Mouse (Mus musculus) myocyte (in vitro differentiated cells): ENCODE measurements around the gene Prr14. TPM values are rescaled to one million over a fixed set of nuclear protein-coding genes. Genes with fewer than 3 reads are reported as not detected.

Experiments
- H3K27me3 ChIP-seq: one replicate; pipeline ENCODE4 v1.6.1; 2011; ENCODE audit not compliant: control insufficient read depth, insufficient read depth, insufficient read length
- H3K36me3 ChIP-seq: one replicate; pipeline ENCODE4 v1.6.1; 2011; ENCODE audit not compliant: control insufficient read depth, insufficient read depth
- H3K4me2 ChIP-seq: one replicate; pipeline ENCODE4 v1.6.1; 2011; ENCODE audit warnings: low read depth, control low read depth
- H3K4me3 ChIP-seq: one replicate; pipeline ENCODE4 v1.5.1; 2011; ENCODE audit warnings: mild to moderate bottlenecking, control low read depth, moderate library complexity
- H3K79me2 ChIP-seq: one replicate; pipeline ENCODE4 v1.6.1; 2011; ENCODE audit not compliant: control insufficient read depth, insufficient read depth
- H3ac ChIP-seq: one replicate; pipeline ENCODE4 v1.6.1; 2011; ENCODE audit not compliant: control insufficient read depth, insufficient read length
- CEBPB ChIP-seq: IDR thresholded peaks from 2 replicates; pipeline ENCODE4 v1.6.1; 2011; ENCODE audit warnings: mild to moderate bottlenecking, moderate library complexity; ENCODE audit not compliant: poor library complexity, insufficient read depth, severe bottlenecking
- E2F4 ChIP-seq: IDR thresholded peaks from one replicate; pipeline ENCODE4 v1.6.1; 2011; ENCODE audit warnings: mild to moderate bottlenecking, control low read depth, moderate library complexity; ENCODE audit not compliant: insufficient read depth
- MAX ChIP-seq: IDR thresholded peaks from one replicate; pipeline ENCODE4 v1.6.1; 2011; ENCODE audit warnings: low read depth, mild to moderate bottlenecking, control low read depth
- MYOD1 ChIP-seq, 3 experiments: IDR thresholded peaks; one replicate each; pipeline ENCODE4 v1.6.1; 2011; ENCODE audit warnings: control low read depth in 2 of 3, low read depth in 2 of 3, mild to moderate bottlenecking in 2 of 3, moderate library complexity in 1 of 3; ENCODE audit not compliant: insufficient read length in 2 of 3, control insufficient read depth in 1 of 3
- MYOG ChIP-seq, 3 experiments: IDR thresholded peaks; one replicate each; pipeline ENCODE4 v1.6.1; 2011; ENCODE audit warnings: control low read depth in 2 of 3, low read depth in 2 of 3, mild to moderate bottlenecking in 2 of 3; ENCODE audit not compliant: insufficient read length in 2 of 3, control insufficient read depth in 1 of 3, insufficient read depth in 1 of 3
- POLR2A ChIP-seq: IDR thresholded peaks from one replicate; pipeline ENCODE4 v1.6.1; 2011; ENCODE audit warnings: low read depth, mild to moderate bottlenecking, control low read depth, moderate library complexity; ENCODE audit not compliant: insufficient read length
- POLR2AphosphoS2 ChIP-seq: IDR thresholded peaks from one replicate; pipeline ENCODE4 v1.6.1; 2011; ENCODE audit warnings: low read depth, control low read depth; ENCODE audit not compliant: insufficient read length
- REST ChIP-seq: IDR thresholded peaks from one replicate; pipeline ENCODE4 v1.6.1; 2011; ENCODE audit warnings: mild to moderate bottlenecking, control low read depth, moderate library complexity; ENCODE audit not compliant: insufficient read depth, insufficient read length
- SRF ChIP-seq: IDR thresholded peaks from one replicate; pipeline ENCODE4 v1.6.1; 2011; ENCODE audit warnings: low read depth; ENCODE audit not compliant: control insufficient read depth, insufficient read length
- TCF12 ChIP-seq: IDR thresholded peaks from one replicate; pipeline ENCODE4 v1.6.1; 2011; ENCODE audit warnings: mild to moderate bottlenecking, control low read depth; ENCODE audit not compliant: poor library complexity, insufficient read depth, severe bottlenecking
- TCF3 ChIP-seq: IDR thresholded peaks from one replicate; pipeline ENCODE4 v1.6.1; 2011; ENCODE audit warnings: low read depth, control low read depth; ENCODE audit not compliant: insufficient read length
- USF1 ChIP-seq: IDR thresholded peaks from one replicate; pipeline ENCODE4 v1.6.1; 2011; ENCODE audit warnings: low read depth, mild to moderate bottlenecking, control low read depth, moderate library complexity
- polyA plus RNA-seq: library from polyadenylated mRNA; unstranded; fragments of >200 nt; fragmentation: generic; extraction: Trizol; gene quantifications from one replicate; pipeline ENCODE4 v1.2.1, GENCODE M21; 2012; ENCODE audit warnings: missing spikeins

Prr14 gene
- polyA plus RNA-seq, 1 experiment = 26.5 TPM

- no peak overlapping the region for H3ac ChIP-seq
- no peak for TF ChIP-seq MYOG (IDR thresholded peaks at IDR 0.05; ENCODE audit: control insufficient read depth in 1 of 3, insufficient read depth in 1 of 3, insufficient read length in 2 of 3, low read depth in 2 of 3)
- no peak for TF ChIP-seq SRF
- no peak for TF ChIP-seq POLR2AphosphoS2
- no peak for TF ChIP-seq POLR2A
- no peak for TF ChIP-seq TCF3
- no peak for TF ChIP-seq USF1
- no peak for TF ChIP-seq MYOD1 (IDR thresholded peaks at IDR 0.05; ENCODE audit: control insufficient read depth in 1 of 3, insufficient read length in 2 of 3, low read depth in 2 of 3)
- TF ChIP-seq E2F4 = no peak
- TF ChIP-seq REST = no peak
- no peak for TF ChIP-seq MAX
- TF ChIP-seq CEBPB = no peak
- no peak for TF ChIP-seq TCF12
- no peak overlapping the region for H3K4me3 ChIP-seq
- no peaks in the 10 kb centered on the region for H3K27me3 ChIP-seq
- peaks cover 45% of the 10 kb centered on the region for H3K79me2 ChIP-seq
- H3K36me3 ChIP-seq = peaks cover 23% of the 10 kb centered on the region
- no peak overlapping the region for H3K4me2 ChIP-seq
These were observed 56.9 kb downstream of the Prr14 start for GRCm38 (mm10) chr7:127516344-127516743.

- no peak within 1 kb of the TSS for H3K4me3 ChIP-seq
- H3K36me3 ChIP-seq = peaks cover 46% of the 10 kb centered on the region
- no peak for TF ChIP-seq SRF
- TF ChIP-seq REST = no peak
- no peak for TF ChIP-seq POLR2A
- TF ChIP-seq TCF12 = no peak
- TF ChIP-seq MAX = no peak
- TF ChIP-seq TCF3 = no peak
- no peak for TF ChIP-seq E2F4
- TF ChIP-seq CEBPB = no peak
- TF ChIP-seq POLR2AphosphoS2 = no peak
- no peak for TF ChIP-seq USF1
- no peak for TF ChIP-seq MYOD1 (IDR thresholded peaks at IDR 0.05; ENCODE audit: control insufficient read depth in 1 of 3, insufficient read length in 2 of 3, low read depth in 2 of 3)
- no peak for TF ChIP-seq MYOG (IDR thresholded peaks at IDR 0.05; ENCODE audit: control insufficient read depth in 1 of 3, insufficient read depth in 1 of 3, insufficient read length in 2 of 3, low read depth in 2 of 3)
These were observed 59.9 kb downstream of the Prr14 start, which contains the start of gene Gm42715 for GRCm38 (mm10) chr7:127519284-127519683. Gene Gm42715 (plus strand): TSS chr7:127519584.

More at GRCm38 (mm10) chr7:127519284-127519683, 59.9 kb downstream of the Prr14 start, which contains the start of gene Gm42715:
- Histone ChIP-seq H3K79me2 (peaks cover 38% of the 10 kb centered on the region), H3K4me2 (no peak within 1 kb of the TSS), H3K27me3 (no peaks in the 10 kb centered on the region), H3ac (no peak within 1 kb of the TSS)

Other genes with a start within 250 kb of the Prr14 start
- gene Zfp553, start 226.6 kb upstream of the Prr14 start, polyA plus RNA-seq = 11.4 TPM
- 2.2 TPM for gene Sept1, start 226.5 kb upstream of the Prr14 start, polyA plus RNA-seq
- gene Zfp771, start 215.3 kb upstream of the Prr14 start, polyA plus RNA-seq = 34.9 TPM
- 76.9 TPM for gene Dctpp1, start 198.9 kb upstream of the Prr14 start, polyA plus RNA-seq
- 17.2 TPM for gene Sephs2, start 185.6 kb upstream of the Prr14 start, polyA plus RNA-seq
- 0.16 TPM for gene Itgal, start 163.4 kb upstream of the Prr14 start, polyA plus RNA-seq
- gene Zfp768, start 114.0 kb upstream of the Prr14 start, polyA plus RNA-seq = 17.3 TPM
- gene Zfp747, start 83.6 kb upstream of the Prr14 start, polyA plus RNA-seq = 3.6 TPM
- gene 9130019O22Rik, start 72.4 kb upstream of the Prr14 start, polyA plus RNA-seq = 0.34 TPM
- 3.0 TPM for gene E430018J23Rik, start 66.0 kb upstream of the Prr14 start, polyA plus RNA-seq
- gene Zfp764, start 52.8 kb upstream of the Prr14 start, polyA plus RNA-seq = 1.2 TPM
- gene Zfp688, start 37.5 kb upstream of the Prr14 start, polyA plus RNA-seq = 11.6 TPM
- 2.1 TPM for gene Zfp689, start 10.5 kb upstream of the Prr14 start, polyA plus RNA-seq
- gene Fbrs, start 19.6 kb downstream of the Prr14 start, polyA plus RNA-seq = 21.2 TPM
- gene Srcap, start 52.4 kb downstream of the Prr14 start, polyA plus RNA-seq = 18.1 TPM
- 6.8 TPM for gene Gm42715, start 60.0 kb downstream of the Prr14 start, polyA plus RNA-seq
- gene Tmem265, start 101.8 kb downstream of the Prr14 start, polyA plus RNA-seq = not detected
- 18.3 TPM for gene Phkg2, start 113.7 kb downstream of the Prr14 start, polyA plus RNA-seq
- 6.1 TPM for gene Ccdc189, start 129.0 kb downstream of the Prr14 start, polyA plus RNA-seq
- gene Rnf40, start 129.2 kb downstream of the Prr14 start, polyA plus RNA-seq = 32.2 TPM
- 6.3 TPM for gene Zfp629, start 156.2 kb downstream of the Prr14 start, polyA plus RNA-seq
- gene Bcl7c, start 249.3 kb downstream of the Prr14 start, polyA plus RNA-seq = 94.7 TPM